Mouse (Mus musculus): Measurements from ENCODE around the gene Dolpp1. TPM values are rescaled to one million over a fixed set of nuclear protein-coding genes. Genes with fewer than 3 reads are reported as not detected.
A peak's percentile ranks its signal among the peaks of the same experiment; 100 is the strongest.
"Not testable (repeated sequence)": the region's sequence is repeated elsewhere in the genome, so short reads cannot be mapped to it uniquely, and the experiment has no call there.

The Dolpp1 gene
- polyA plus RNA-seq, 1 experiment from 2014 or later, result 21.9 TPM

DNA sequence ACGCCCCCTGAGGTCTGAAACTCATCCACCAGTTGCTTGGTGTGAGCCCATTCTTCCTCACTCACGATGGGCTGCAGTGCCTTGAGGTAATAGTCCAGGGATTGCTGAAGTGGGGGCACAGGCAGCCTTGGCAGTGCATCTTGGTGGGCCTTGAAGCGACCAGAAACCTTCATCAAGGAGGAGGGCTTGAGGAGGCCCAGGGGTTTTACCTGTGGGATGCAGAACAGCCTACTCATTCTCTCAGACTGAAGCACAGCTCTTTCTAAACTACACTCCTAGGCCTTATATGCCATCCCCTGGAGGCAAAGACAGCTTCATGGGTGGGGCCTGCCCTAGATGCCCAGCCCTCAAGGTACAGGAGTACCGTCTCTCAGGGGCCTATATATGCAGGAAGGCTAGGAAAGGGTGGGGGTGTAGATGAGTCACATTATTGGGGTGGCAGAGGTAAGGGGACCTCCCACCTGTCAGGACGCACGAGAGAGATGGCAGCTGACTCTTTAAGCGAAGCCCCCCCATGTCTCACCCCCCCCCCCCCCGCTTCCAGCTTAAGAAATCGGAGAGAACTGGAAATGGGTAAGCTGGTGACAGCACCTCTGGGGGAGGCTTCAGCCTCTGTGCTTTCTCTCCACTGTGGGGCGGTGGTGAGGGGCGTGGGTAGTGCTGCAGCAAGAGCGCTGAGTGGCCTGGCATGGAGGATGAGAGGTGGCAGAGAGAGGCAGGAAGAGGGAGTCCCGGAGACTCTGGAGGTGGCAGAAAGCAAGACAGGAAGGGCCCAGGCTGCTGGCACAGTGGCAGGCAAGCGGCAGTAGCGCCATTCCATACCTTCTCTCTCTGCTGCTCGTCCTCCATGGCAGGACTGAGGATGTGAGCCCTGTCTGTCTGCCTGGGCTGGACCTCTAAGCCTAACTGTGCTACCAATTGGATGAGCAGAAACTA, 21.3 kb downstream of the Dolpp1 start:
- H3K27me3 ChIP-seq (replicated peaks), result no peaks in the 10 kb centered on the region
- H3K4me1 ChIP-seq (replicated peaks), result peaks cover 37% of the 10 kb centered on the region
- no peak for ATAC-seq (ENCODE audit: insufficient number of reproducible peaks, low FRiP score)
- no peaks in the 10 kb centered on the region for H3K9me3 ChIP-seq (replicated peaks)
- 72% methylated on average over 16 of the region's 16 CpGs for WGBS
- peaks cover 33% of the 10 kb centered on the region for H3K36me3 ChIP-seq
- 0 out of 2 replicates have a peak overlapping the region, but pooled peaks have one; percentile 74 for H3K4me2 ChIP-seq
- no peak overlapping the region for H3K27ac ChIP-seq (ENCODE audit: poor library complexity, severe bottlenecking)
- H3K9ac ChIP-seq, result 0 out of 2 replicates have a peak overlapping the region, but pooled peaks have one; percentile 38
- no peak overlapping the region for H3K4me3 ChIP-seq

DNA sequence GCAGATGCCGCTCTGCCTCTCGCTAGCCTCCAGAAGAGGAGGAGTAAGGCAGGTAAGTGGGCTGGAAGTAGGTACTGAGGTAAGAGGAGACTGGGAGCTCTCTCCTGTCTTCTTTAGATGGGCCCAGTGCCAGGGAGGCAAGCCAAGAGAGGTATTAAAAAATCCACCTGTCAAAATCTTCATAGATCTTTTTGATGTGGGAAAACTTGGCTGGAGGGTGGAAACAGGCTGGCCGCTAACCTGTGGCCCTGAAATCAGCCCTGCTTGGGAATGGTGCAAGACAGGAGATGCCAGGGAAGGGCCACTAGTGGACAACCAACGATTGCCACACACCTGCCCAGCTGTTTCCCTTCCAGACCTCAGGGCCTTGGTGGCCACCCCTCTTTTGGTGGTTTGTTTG, 22.0 kb downstream of the Dolpp1 start:
- no peak overlapping the region for H3K9ac ChIP-seq
- WGBS, result 87% methylated on average over 4 of the region's 4 CpGs
- H3K4me1 ChIP-seq (replicated peaks), result peaks cover 42% of the 10 kb centered on the region
- no peak for ATAC-seq (ENCODE audit: insufficient number of reproducible peaks, low FRiP score)
- H3K27me3 ChIP-seq (replicated peaks), result no peaks in the 10 kb centered on the region
- H3K27ac ChIP-seq (ENCODE audit: poor library complexity, severe bottlenecking), result no peak overlapping the region
- H3K36me3 ChIP-seq, result peaks cover 26% of the 10 kb centered on the region
- no peak overlapping the region for H3K4me3 ChIP-seq
- H3K9me3 ChIP-seq (replicated peaks), result no peaks in the 10 kb centered on the region
- peak overlapping the region; percentile 74; the same call in 1 of the 2 replicates for H3K4me2 ChIP-seq

DNA sequence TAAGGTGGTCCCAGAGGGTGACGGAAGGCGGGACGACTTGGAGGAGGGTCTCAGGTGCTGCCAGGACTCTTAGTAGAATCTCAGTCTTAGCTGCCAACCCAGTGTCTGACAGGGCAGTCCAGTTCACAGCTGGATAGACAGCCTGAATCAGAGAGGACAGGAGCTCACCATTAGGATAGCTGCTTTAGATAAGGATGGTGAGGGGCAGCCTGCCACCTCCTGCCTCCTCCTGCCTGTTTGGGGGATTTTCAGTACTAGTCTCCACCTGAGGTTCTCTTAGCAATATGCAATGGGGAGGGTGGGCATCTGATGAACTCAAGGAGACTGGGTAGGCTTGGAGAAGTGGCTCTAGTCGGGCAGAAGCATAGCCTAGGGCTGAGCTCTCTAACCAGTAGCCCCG, 22.6 kb downstream of the Dolpp1 start:
- Histone ChIP-seq H3K27me3 (replicated peaks) (no peaks in the 10 kb centered on the region), H3K9ac (peak overlapping the region; percentile 94), H3K4me3 (peak overlapping the region; percentile 89), H3K36me3 (peaks cover 20% of the 10 kb centered on the region), H3K27ac (ENCODE audit: poor library complexity, severe bottlenecking) (peak overlapping the region; percentile 96; the same call in 1 of the 2 replicates), H3K9me3 (replicated peaks) (no peaks in the 10 kb centered on the region), H3K4me1 (replicated peaks) (peaks cover 40% of the 10 kb centered on the region), H3K4me2 (peak overlapping the region; percentile 74)
- WGBS, result 48% methylated on average over 5 of the region's 5 CpGs
- no peak for ATAC-seq (ENCODE audit: insufficient number of reproducible peaks, low FRiP score)

DNA sequence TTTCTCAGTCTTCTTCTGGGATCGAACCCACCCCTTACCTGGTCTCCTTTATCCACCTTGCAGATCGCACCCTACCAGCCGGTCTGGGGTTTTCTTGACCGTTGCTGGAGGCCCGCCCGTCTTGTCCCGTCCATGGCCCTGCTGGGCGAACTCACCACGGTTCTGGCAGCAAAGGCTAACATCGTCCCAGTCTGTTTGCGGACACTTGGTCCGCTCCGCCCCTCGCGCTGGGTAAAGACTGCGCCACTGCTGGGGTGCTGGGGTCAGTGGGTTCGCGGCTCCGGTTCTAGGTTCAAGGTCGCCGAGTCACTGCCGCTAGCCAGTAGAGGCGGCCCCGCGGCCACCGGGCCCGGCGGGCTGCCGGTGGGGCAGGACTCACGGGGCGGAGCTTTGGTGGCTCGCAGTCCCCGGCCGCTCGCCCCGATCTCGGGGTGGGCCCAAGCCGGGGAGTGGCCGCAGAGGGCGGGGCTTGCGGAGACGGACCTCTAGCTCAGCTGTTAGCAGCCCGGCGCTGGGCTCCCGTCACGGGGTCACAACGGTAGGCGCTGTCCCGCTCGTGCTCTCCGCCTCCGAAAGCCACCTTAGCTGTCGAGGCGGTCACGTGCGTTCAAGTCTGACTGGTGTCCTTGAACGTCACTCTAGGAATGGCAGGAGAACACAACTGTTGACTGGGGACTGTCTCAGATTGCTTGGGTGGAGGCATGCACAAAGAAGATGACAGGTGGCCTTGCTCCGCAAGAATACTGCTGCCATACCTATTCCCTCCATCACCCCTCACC, 23.3 kb downstream of the Dolpp1 start, which contains the start of gene Crat:
Gene Crat, minus strand, starts transcription at position 657 of the 779 bp plus-strand sequence.
- no peaks in the 10 kb centered on the region for H3K27me3 ChIP-seq (replicated peaks)
- peaks cover 17% of the 10 kb centered on the region for H3K36me3 ChIP-seq
- peak within 1 kb of the TSS; percentile 96 for H3K27ac ChIP-seq (ENCODE audit: poor library complexity, severe bottlenecking)
- peaks cover 43% of the 10 kb centered on the region for H3K4me1 ChIP-seq (replicated peaks)
- ATAC-seq (ENCODE audit: insufficient number of reproducible peaks, low FRiP score), result peak; percentile 95
- 1% methylated on average over 58 of the region's 58 CpGs for WGBS
- H3K9ac ChIP-seq, result peak within 1 kb of the TSS; percentile 94
- H3K9me3 ChIP-seq (replicated peaks), result no peaks in the 10 kb centered on the region
- H3K4me3 ChIP-seq, result peak within 1 kb of the TSS; percentile 89
- peak within 1 kb of the TSS; percentile 74 for H3K4me2 ChIP-seq

DNA sequence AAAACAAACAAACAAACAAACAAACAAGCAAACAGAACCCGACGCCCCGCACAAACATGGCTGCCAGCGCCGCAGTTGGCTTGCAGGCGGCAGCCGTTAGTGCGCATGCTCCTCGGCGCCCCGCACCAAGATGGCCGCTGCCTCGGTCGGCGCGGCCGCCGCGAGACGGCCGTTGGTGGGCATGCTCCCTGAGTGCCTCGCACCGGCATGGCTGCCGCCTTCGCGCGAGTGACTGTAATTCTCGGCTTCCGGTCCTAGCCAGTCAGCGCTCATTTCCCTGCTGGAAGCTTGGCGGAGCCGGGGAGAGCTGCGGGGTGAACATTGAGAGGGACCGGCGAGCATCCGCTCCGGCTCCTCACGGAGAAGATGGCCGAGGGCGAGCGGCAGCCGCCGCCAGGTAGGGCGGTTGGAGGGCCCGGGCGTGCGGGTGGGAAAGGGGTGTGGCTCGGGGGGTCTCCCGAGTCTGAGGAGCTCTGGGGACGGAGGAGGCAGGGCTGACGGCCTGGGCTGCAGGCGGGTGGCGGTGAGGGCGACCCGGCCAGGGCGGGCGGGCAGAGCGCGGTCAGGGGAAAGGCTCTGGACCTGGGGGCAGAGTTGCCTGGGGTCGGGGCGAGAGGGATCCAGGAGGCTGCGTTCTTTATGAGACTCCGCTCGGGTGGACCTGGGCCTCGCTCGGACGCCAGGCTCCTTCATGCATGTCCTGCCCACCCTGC, 24.0 kb downstream of the Dolpp1 start, which contains the start of gene Ptpa:
Gene Ptpa, plus strand, starts transcription at position 104 of the 713 bp plus-strand sequence.
- Histone ChIP-seq H3K36me3 (peaks cover 12% of the 10 kb centered on the region), H3K4me3 (peak within 1 kb of the TSS; percentile 89), H3K9ac (peak within 1 kb of the TSS; percentile 94), H3K9me3 (replicated peaks) (no peaks in the 10 kb centered on the region), H3K4me1 (replicated peaks) (peaks cover 44% of the 10 kb centered on the region), H3K27ac (ENCODE audit: poor library complexity, severe bottlenecking) (peak within 1 kb of the TSS; percentile 96), H3K27me3 (replicated peaks) (no peaks in the 10 kb centered on the region), H3K4me2 (peak within 1 kb of the TSS; percentile 74)
- ATAC-seq (ENCODE audit: insufficient number of reproducible peaks, low FRiP score), result peak; percentile 88
- WGBS, result under 1% methylated on average over 67 of the region's 67 CpGs

DNA sequence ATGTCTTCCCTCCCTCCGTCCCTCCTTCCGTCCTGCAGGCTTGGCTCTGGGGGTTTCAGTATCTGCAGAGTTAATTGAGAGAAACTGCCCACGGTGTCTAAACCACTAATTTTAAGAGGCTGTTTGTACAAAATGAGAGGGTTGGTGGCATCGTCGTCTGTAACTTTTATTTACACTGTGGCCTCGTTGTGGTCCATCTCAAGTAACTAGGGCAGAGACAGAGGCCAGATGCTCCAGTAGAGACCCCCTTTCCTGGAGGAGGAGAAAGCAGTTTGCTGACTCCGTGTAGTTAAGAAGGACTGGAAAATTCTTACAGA, 24.6 kb downstream of the Dolpp1 start:
- peak overlapping the region; percentile 94 for H3K9ac ChIP-seq
- H3K27ac ChIP-seq (ENCODE audit: poor library complexity, severe bottlenecking), result peak overlapping the region; percentile 96
- H3K9me3 ChIP-seq (replicated peaks), result no peaks in the 10 kb centered on the region
- H3K27me3 ChIP-seq (replicated peaks), result no peaks in the 10 kb centered on the region
- peaks cover 11% of the 10 kb centered on the region for H3K36me3 ChIP-seq
- H3K4me3 ChIP-seq, result peak overlapping the region; percentile 89
- peak overlapping the region; percentile 74 for H3K4me2 ChIP-seq
- peaks cover 44% of the 10 kb centered on the region for H3K4me1 ChIP-seq (replicated peaks)
- ATAC-seq (ENCODE audit: insufficient number of reproducible peaks, low FRiP score), result no peak
- WGBS, result under 1% methylated on average over 7 of the region's 7 CpGs

DNA sequence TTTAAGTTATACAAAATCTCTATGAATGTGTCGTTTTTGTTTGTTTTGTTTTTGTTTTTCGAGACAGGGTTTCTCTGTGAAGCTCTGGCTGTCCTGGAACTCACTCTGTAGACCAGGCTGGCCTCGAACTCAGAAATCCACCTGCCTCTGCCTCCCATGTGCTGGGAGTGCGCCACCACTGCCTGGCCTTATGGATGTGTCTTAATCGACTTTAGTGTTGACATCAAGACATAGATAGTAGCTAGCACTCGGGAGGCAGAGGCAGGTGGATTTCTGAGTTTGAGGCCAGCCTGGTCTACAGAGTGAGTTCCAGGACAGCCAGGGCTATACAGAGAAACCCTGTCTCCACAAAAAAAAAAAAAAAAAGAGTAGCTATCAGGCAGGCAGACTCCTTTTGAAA, 25.1 kb downstream of the Dolpp1 start:
- not testable (repeated sequence) for H3K27me3 ChIP-seq (replicated peaks); H3K9me3 ChIP-seq (replicated peaks); H3K9ac ChIP-seq; H3K27ac ChIP-seq (ENCODE audit: poor library complexity, severe bottlenecking); H3K36me3 ChIP-seq; ATAC-seq (ENCODE audit: insufficient number of reproducible peaks, low FRiP score); H3K4me3 ChIP-seq
- Histone ChIP-seq H3K4me1 (replicated peaks) (peaks cover 44% of the 10 kb centered on the region), H3K4me2 (peak overlapping the region; percentile 74)
- 71% methylated on average over 6 of the region's 6 CpGs for WGBS

DNA sequence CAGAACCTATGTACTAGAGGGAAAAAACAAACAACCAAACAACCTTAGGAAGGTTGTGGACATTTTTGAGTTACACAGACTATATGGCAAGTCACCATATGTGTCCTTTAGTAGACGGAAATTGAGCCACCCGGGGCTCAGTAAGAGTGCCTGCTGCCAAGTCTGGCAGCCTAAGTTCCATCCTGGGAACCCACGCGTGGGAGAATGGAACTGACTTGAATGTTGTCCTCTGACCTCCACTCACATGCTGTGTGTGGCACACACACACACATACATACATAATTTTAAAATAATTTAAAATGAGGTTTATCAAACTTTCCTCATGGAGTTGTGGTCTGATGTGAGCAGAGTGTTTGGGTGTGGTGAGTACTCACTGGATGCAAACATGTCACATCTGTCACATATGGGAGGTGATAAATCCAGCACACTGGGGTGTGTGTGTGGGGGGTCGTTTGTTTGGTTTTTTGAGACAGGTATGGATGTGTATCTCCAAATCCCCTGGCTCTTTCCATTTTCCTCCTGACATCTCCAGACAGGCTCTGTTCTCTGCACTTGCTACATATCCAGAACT, 25.6 kb downstream of the Dolpp1 start:
- 70% methylated on average over 5 of the region's 5 CpGs for WGBS
- no peak overlapping the region for H3K27ac ChIP-seq (ENCODE audit: poor library complexity, severe bottlenecking)

DNA sequence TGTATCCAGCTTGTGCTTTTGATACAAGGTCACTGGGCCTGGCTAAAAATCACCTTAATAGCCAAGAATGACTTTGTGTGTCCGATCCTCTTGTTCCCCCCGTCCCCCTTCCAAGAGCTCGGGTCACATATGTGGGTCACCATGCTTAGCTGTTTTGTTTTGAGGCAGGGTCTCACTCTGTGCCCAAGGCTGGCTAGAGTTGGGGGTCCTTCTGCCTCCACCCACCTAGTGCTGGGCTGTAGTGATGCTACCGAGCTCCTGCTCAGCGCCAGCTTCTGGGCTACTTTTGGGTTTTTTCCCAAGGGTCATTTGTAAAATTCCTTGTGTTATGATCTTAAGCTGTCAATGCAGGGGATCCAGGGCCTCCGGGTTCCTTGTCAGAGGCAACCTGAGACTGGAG, 26.2 kb downstream of the Dolpp1 start:
- no peaks in the 10 kb centered on the region for H3K27me3 ChIP-seq (replicated peaks)
- peaks cover 44% of the 10 kb centered on the region for H3K4me1 ChIP-seq (replicated peaks)
- 71% methylated on average over 6 of the region's 6 CpGs for WGBS
- H3K27ac ChIP-seq (ENCODE audit: poor library complexity, severe bottlenecking), result no peak overlapping the region
- no peak for ATAC-seq (ENCODE audit: insufficient number of reproducible peaks, low FRiP score)
- H3K4me3 ChIP-seq, result peak overlapping the region; percentile 12; the same call in 1 of the 2 replicates
- H3K4me2 ChIP-seq, result peak overlapping the region; percentile 49
- H3K36me3 ChIP-seq, result peaks cover 3% of the 10 kb centered on the region; the same call in 1 of the 2 replicates
- H3K9me3 ChIP-seq (replicated peaks), result no peaks in the 10 kb centered on the region
- peak overlapping the region; percentile 63 for H3K9ac ChIP-seq

More for the DNA sequence above, 25.6 kb downstream of the Dolpp1 start:
- Histone ChIP-seq H3K4me2 (peak overlapping the region; percentile 49), H3K36me3 (peaks cover 3% of the 10 kb centered on the region), H3K4me1 (replicated peaks) (peaks cover 44% of the 10 kb centered on the region), H3K27me3 (replicated peaks) (no peaks in the 10 kb centered on the region), H3K9me3 (replicated peaks) (no peaks in the 10 kb centered on the region), H3K4me3 (no peak overlapping the region), H3K9ac (peak overlapping the region; percentile 63)
- no peak for ATAC-seq (ENCODE audit: insufficient number of reproducible peaks, low FRiP score)

DNA sequence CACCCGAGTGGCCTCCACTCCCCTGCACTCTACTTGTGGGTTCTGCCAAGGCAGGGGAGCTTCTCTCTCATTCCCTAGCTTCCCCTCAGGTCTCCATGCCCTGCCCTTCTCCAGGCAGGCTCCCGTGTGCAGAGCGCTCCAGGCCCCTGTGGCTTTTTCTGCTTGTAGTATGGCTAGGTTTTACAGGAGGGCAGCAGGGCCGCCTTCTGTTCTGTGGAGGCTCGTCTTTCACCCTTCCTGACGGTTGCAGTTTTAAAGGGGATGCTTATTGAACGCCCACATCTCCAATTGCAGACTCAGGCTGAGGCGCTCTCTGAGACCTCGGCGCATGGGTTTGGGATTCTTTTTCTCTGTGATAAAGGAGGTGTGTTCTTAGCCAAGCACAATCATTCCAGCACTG, 27.1 kb downstream of the Dolpp1 start:
- Histone ChIP-seq H3K36me3 (peaks cover 3% of the 10 kb centered on the region; the same call in 1 of the 2 replicates), H3K27me3 (replicated peaks) (no peaks in the 10 kb centered on the region), H3K4me3 (peak overlapping the region; percentile 9; the same call in 1 of the 2 replicates), H3K4me1 (replicated peaks) (peaks cover 37% of the 10 kb centered on the region), H3K9ac (peak overlapping the region; percentile 63), H3K27ac (ENCODE audit: poor library complexity, severe bottlenecking) (peak overlapping the region; percentile 80), H3K4me2 (peak overlapping the region; percentile 49), H3K9me3 (replicated peaks) (no peaks in the 10 kb centered on the region)
- WGBS, result 29% methylated on average over 10 of the region's 10 CpGs
- ATAC-seq (ENCODE audit: insufficient number of reproducible peaks, low FRiP score), result no peak
